Comparison of ENCODE assay signal across 28 mouse cellular contexts in genomic region chr9:74741949-74742348, GRCm38 (mm10).
"Had no signal": no experiment of that assay in that cellular context is flagged by ENCODE, and none has a peak within 500 bp of the region (broad histone marks: within the 10 kb centered on the region; RNA-seq: fewer than 3 reads in every experiment).

No protein-coding gene starts in this region.

- H3K4me2 ChIP-seq: heart, embryonic 12.5 days; hindbrain, embryonic 12.5 days; hindbrain, embryonic 14.5 days; intestine, embryonic 15.5 days; limb, embryonic 12.5 days; liver, embryonic 11.5 days; liver, embryonic 13.5 days; liver, embryonic 15.5 days had no signal

- ATAC-seq: hindbrain, embryonic 16.5 days; inflammation-experienced regulatory T-cells, adult 6 months; intestine, embryonic 15.5 days; intestine, postnatal 0 days had no signal

- H3K27ac ChIP-seq: gastrocnemius, adult 2 months; heart, embryonic 10.5 days; hindbrain, embryonic 10.5 days; hindbrain, embryonic 12.5 days; hindbrain, embryonic 14.5 days; intestine, embryonic 15.5 days; layer of hippocampus, adult 2 months; left cerebral cortex, adult 2 months; limb, embryonic 10.5 days; limb, embryonic 12.5 days; liver, embryonic 13.5 days; liver, embryonic 15.5 days had no signal

- H3K27me3 ChIP-seq: heart, embryonic 12.5 days; hindbrain, embryonic 12.5 days; intestine, embryonic 15.5 days; limb, embryonic 12.5 days; liver, embryonic 13.5 days; liver, embryonic 15.5 days had no signal

- H3K4me3 ChIP-seq: gastrocnemius, adult 2 months; heart, embryonic 10.5 days; heart, embryonic 12.5 days; hindbrain, embryonic 10.5 days; hindbrain, embryonic 12.5 days; intestine, embryonic 15.5 days; layer of hippocampus, adult 2 months; left cerebral cortex, adult 2 months; limb, embryonic 10.5 days; limb, embryonic 12.5 days; liver, embryonic 13.5 days; liver, embryonic 15.5 days had no signal

- H3K9me3 ChIP-seq: heart, embryonic 10.5 days; heart, embryonic 12.5 days; hindbrain, embryonic 10.5 days; hindbrain, embryonic 12.5 days; intestine, embryonic 15.5 days; limb, embryonic 10.5 days; limb, embryonic 12.5 days; liver, embryonic 13.5 days; liver, embryonic 15.5 days had no signal

- DNase-seq: gastrocnemius, adult 2 months; gastrocnemius, postnatal 10 days; gastrocnemius, postnatal 25 days; heart, adult 18-20 months; heart, postnatal 10 days; heart, postnatal 4 days; kidney, adult 18-20 months; kidney, adult 8-10 months; kidney, postnatal 10 days; kidney, postnatal 25 days; kidney, postnatal 4 days; liver; liver, embryonic 13.5 days had no signal

- H3K9ac ChIP-seq: heart, embryonic 12.5 days; hindbrain, embryonic 12.5 days; hindbrain, embryonic 14.5 days; intestine, embryonic 15.5 days; limb, embryonic 12.5 days; liver, embryonic 13.5 days; liver, embryonic 15.5 days had no signal

- H3K4me1 ChIP-seq: heart, embryonic 10.5 days; heart, embryonic 12.5 days; hindbrain, embryonic 12.5 days; intestine, embryonic 15.5 days; limb, embryonic 10.5 days; limb, embryonic 12.5 days; liver, embryonic 13.5 days; liver, embryonic 15.5 days had no signal

- H3K36me3 ChIP-seq: heart, embryonic 10.5 days; heart, embryonic 12.5 days; hindbrain, embryonic 10.5 days; hindbrain, embryonic 12.5 days; intestine, embryonic 15.5 days; limb, embryonic 10.5 days; limb, embryonic 12.5 days; liver, embryonic 13.5 days; liver, embryonic 15.5 days had no signal
